Mouse (Mus musculus): ENCODE data around the gene Tmem229b. TPM values are rescaled to one million over a fixed set of nuclear protein-coding genes. Genes with fewer than 3 reads are reported as not detected.

The Tmem229b gene
- total and polyA plus RNA-seq, 2 experiments, result 1.4 to 1.6 TPM

DNA sequence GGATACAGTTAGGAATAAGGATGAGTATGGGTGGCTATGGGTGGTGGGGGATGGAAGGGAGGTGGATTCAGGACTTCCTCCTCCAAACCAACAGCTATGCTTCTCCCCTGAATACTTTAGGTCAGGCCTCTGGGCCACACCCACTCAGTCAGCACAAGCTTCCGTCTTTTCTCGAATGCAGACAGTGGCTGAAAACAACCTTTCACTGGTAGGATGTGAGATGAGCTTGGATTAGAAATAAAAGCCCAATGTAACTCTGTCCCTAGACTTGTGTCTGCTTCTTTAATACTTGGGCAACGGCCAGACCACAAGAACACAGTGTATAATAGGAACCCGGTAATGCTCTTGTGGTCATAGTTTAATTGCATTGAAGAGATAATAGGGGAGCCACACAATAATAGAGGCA is 10.6 kb upstream of the Tmem229b start:
- Histone ChIP-seq H3K4me3 (ENCODE audit: insufficient read depth, low read depth, low read length) (no peak overlapping the region), H3K4me1 (ENCODE audit: control insufficient read depth, insufficient read depth, low read length) (no peaks in the 10 kb centered on the region), H3K79me2 (ENCODE audit: control insufficient read depth, insufficient read depth, low read length) (no peaks in the 10 kb centered on the region), H3K27me3 (ENCODE audit: control insufficient read depth, insufficient read depth, low read length) (no peaks in the 10 kb centered on the region), H3K27ac (replicated peaks; ENCODE audit: insufficient read depth, low read depth, low read length) (no peak overlapping the region), H3K9ac (ENCODE audit: low read depth, low read length) (no peak overlapping the region), H3K36me3 (ENCODE audit: control insufficient read depth, insufficient read depth, low read length) (no peaks in the 10 kb centered on the region)
- peak; percentile 31 for DNase-seq (ENCODE audit: extremely low read depth, low read depth, low spot score)
- TF ChIP-seq CTCF (IDR thresholded peaks at IDR 0.05; ENCODE audit: low read depth, low read length) (no peak), POLR2A (IDR thresholded peaks at IDR 0.05; ENCODE audit: extremely low read depth, insufficient read depth, low read length) (no peak)
- WGBS, result 70% methylated on average over 4 of the region's 4 CpGs

- Histone ChIP-seq H3K4me1 (ENCODE audit: control insufficient read depth, insufficient read depth, low read length) (no peaks in the 10 kb centered on the region), H3K79me2 (ENCODE audit: control insufficient read depth, insufficient read depth, low read length) (no peaks in the 10 kb centered on the region), H3K27ac (replicated peaks; ENCODE audit: insufficient read depth, low read depth, low read length) (no peak overlapping the region), H3K36me3 (ENCODE audit: control insufficient read depth, insufficient read depth, low read length) (no peaks in the 10 kb centered on the region), H3K9ac (ENCODE audit: low read depth, low read length) (no peak overlapping the region), H3K4me3 (ENCODE audit: insufficient read depth, low read depth, low read length) (no peak overlapping the region), H3K27me3 (ENCODE audit: control insufficient read depth, insufficient read depth, low read length) (no peaks in the 10 kb centered on the region)
- TF ChIP-seq POLR2A (IDR thresholded peaks at IDR 0.05; ENCODE audit: extremely low read depth, insufficient read depth, low read length) (no peak), CTCF (IDR thresholded peaks at IDR 0.05; ENCODE audit: low read depth, low read length) (no peak)
- 72% methylated on average over 5 of the region's 5 CpGs for WGBS
- DNase-seq (ENCODE audit: extremely low read depth, low read depth, low spot score), result no peak
These were observed 8.7 kb upstream of the Tmem229b start for GRCm38 (mm10) chr12:79016109-79016508.

DNA sequence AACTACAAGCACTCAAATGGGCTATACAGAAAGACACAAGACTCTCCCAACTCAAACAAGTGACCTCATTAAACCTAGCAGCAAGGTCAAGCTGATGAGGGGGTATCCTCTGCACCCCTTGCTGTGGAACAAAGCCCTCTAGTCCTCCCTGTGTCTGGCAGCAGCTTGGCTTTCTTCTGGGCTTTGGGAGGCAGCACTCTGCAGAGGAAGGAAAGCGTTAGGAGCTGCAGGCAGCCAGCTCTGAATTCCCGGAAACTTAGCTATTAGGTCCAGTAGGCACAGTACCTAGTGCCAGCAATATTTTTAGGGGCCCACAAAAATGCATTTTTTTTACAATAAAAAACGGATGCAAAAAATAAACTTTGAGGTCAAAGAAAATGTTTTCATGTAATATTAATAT is 3.1 kb upstream of the Tmem229b start:
- no peak for DNase-seq (ENCODE audit: extremely low read depth, low read depth, low spot score)
- no peak overlapping the region for H3K4me3 ChIP-seq (ENCODE audit: insufficient read depth, low read depth, low read length)
- no peak overlapping the region for H3K27ac ChIP-seq (replicated peaks; ENCODE audit: insufficient read depth, low read depth, low read length)
- H3K27me3 ChIP-seq (ENCODE audit: control insufficient read depth, insufficient read depth, low read length), result peaks cover 3% of the 10 kb centered on the region; the same call in 1 of the 2 replicates
- TF ChIP-seq CTCF (IDR thresholded peaks at IDR 0.05; ENCODE audit: low read depth, low read length) (no peak), POLR2A (IDR thresholded peaks at IDR 0.05; ENCODE audit: extremely low read depth, insufficient read depth, low read length) (no peak)
- H3K4me1 ChIP-seq (ENCODE audit: control insufficient read depth, insufficient read depth, low read length), result no peaks in the 10 kb centered on the region; the same call in 1 of the 2 replicates
- WGBS, result 38% methylated on average over 3 of the region's 3 CpGs
- no peak overlapping the region for H3K9ac ChIP-seq (ENCODE audit: low read depth, low read length)
- no peaks in the 10 kb centered on the region for H3K79me2 ChIP-seq (ENCODE audit: control insufficient read depth, insufficient read depth, low read length)
- H3K36me3 ChIP-seq (ENCODE audit: control insufficient read depth, insufficient read depth, low read length), result no peaks in the 10 kb centered on the region

- H3K9ac ChIP-seq (ENCODE audit: low read depth, low read length), result peak overlapping the region; percentile 93
- H3K27ac ChIP-seq (replicated peaks; ENCODE audit: insufficient read depth, low read depth, low read length), result peak overlapping the region; percentile 16; the same call in 1 of the 2 replicates
- peaks cover 3% of the 10 kb centered on the region for H3K27me3 ChIP-seq (ENCODE audit: control insufficient read depth, insufficient read depth, low read length)
- no peak for DNase-seq (ENCODE audit: extremely low read depth, low read depth, low spot score)
- H3K4me3 ChIP-seq (ENCODE audit: insufficient read depth, low read depth, low read length), result peak overlapping the region; percentile 97
- no peaks in the 10 kb centered on the region for H3K36me3 ChIP-seq (ENCODE audit: control insufficient read depth, insufficient read depth, low read length)
- under 1% methylated on average over 41 of the region's 53 CpGs for WGBS
- no peaks in the 10 kb centered on the region for H3K79me2 ChIP-seq (ENCODE audit: control insufficient read depth, insufficient read depth, low read length)
- no peak for TF ChIP-seq POLR2A (IDR thresholded peaks at IDR 0.05; ENCODE audit: extremely low read depth, insufficient read depth, low read length)
- 0 out of 2 replicates have a peak, but pooled peaks have one; percentile 32 for TF ChIP-seq CTCF (IDR thresholded peaks at IDR 0.05; ENCODE audit: low read depth, low read length)
- no peaks in the 10 kb centered on the region; the same call in 1 of the 2 replicates for H3K4me1 ChIP-seq (ENCODE audit: control insufficient read depth, insufficient read depth, low read length)
These were observed 825 bp downstream of the Tmem229b start for GRCm38 (mm10) chr12:79006478-79007125.

GRCm38 (mm10) chr12:79006076-79006475 is 1.4 kb downstream of the Tmem229b start:
- Histone ChIP-seq H3K9ac (ENCODE audit: low read depth, low read length) (peak overlapping the region; percentile 93; the same call in 1 of the 2 replicates), H3K36me3 (ENCODE audit: control insufficient read depth, insufficient read depth, low read length) (no peaks in the 10 kb centered on the region), H3K79me2 (ENCODE audit: control insufficient read depth, insufficient read depth, low read length) (no peaks in the 10 kb centered on the region), H3K27me3 (ENCODE audit: control insufficient read depth, insufficient read depth, low read length) (peaks cover 3% of the 10 kb centered on the region), H3K4me3 (ENCODE audit: insufficient read depth, low read depth, low read length) (peak overlapping the region; percentile 97), H3K4me1 (ENCODE audit: control insufficient read depth, insufficient read depth, low read length) (no peaks in the 10 kb centered on the region; the same call in 1 of the 2 replicates), H3K27ac (replicated peaks; ENCODE audit: insufficient read depth, low read depth, low read length) (no peak overlapping the region)
- DNase-seq (ENCODE audit: extremely low read depth, low read depth, low spot score), result no peak
- TF ChIP-seq POLR2A (IDR thresholded peaks at IDR 0.05; ENCODE audit: extremely low read depth, insufficient read depth, low read length) (no peak), CTCF (IDR thresholded peaks at IDR 0.05; ENCODE audit: low read depth, low read length) (no peak)
- WGBS, result 44% methylated on average over 9 of the region's 9 CpGs

DNA sequence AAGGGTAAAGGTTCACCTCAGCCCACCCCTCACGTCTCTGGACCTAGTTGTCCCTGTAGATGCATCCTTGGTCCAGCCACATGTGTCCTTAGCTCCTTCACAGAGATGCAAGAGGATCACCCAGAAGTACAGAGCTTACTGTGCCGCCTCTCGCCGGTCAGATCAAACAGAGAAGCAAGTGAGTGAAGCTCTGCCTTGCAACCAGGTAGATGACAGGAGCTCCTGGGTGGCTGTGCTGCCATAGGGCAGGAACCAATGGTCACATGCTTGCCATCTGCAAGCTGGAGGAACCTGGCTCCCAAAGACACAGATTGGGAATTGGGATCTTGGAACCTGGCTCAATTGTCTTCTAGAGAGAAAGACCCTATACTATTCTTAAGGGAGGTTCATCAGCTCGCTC is 2.0 kb downstream of the Tmem229b start:
- TF ChIP-seq CTCF (IDR thresholded peaks at IDR 0.05; ENCODE audit: low read depth, low read length) (no peak), POLR2A (IDR thresholded peaks at IDR 0.05; ENCODE audit: extremely low read depth, insufficient read depth, low read length) (no peak)
- H3K27me3 ChIP-seq (ENCODE audit: control insufficient read depth, insufficient read depth, low read length), result peaks cover 3% of the 10 kb centered on the region
- no peaks in the 10 kb centered on the region for H3K36me3 ChIP-seq (ENCODE audit: control insufficient read depth, insufficient read depth, low read length)
- 81% methylated on average over 5 of the region's 5 CpGs for WGBS
- DNase-seq (ENCODE audit: extremely low read depth, low read depth, low spot score), result no peak
- H3K9ac ChIP-seq (ENCODE audit: low read depth, low read length), result no peak overlapping the region
- no peaks in the 10 kb centered on the region; the same call in 1 of the 2 replicates for H3K4me1 ChIP-seq (ENCODE audit: control insufficient read depth, insufficient read depth, low read length)
- no peak overlapping the region for H3K4me3 ChIP-seq (ENCODE audit: insufficient read depth, low read depth, low read length)
- H3K27ac ChIP-seq (replicated peaks; ENCODE audit: insufficient read depth, low read depth, low read length), result no peak overlapping the region
- H3K79me2 ChIP-seq (ENCODE audit: control insufficient read depth, insufficient read depth, low read length), result no peaks in the 10 kb centered on the region
